Mouse (Mus musculus) erythroblast, embryonic 14.5 days (primary cell): Measurements from ENCODE around the gene Casp2.

ENCODE experiments used
- GATA1 ChIP-seq: IDR thresholded peaks from 2 replicates; pipeline ENCODE4 v1.6.1; 2012; ENCODE audit warnings: low read length, inconsistent platforms, mixed read lengths
- TAL1 ChIP-seq: IDR thresholded peaks from 3 replicates; pipeline ENCODE4 v1.6.1; 2012; ENCODE audit warnings: low read length, inconsistent platforms, mixed read lengths

GRCm38 (mm10) chr6:42325268-42325609 is 60.5 kb downstream of the Casp2 start:
- no peak for TF ChIP-seq TAL1
- no peak for TF ChIP-seq GATA1
